Mouse (Mus musculus) thymus, adult 18-20 months (tissue): ENCODE data around the gene 1700020N01Rik.

ENCODE experiments used
- DNase-seq, 2 experiments: peaks; one replicate each; pipeline ENCODE4 v3.0.0; 2022; ENCODE audit warnings: mixed read lengths in 2 of 2

1700020N01Rik gene

GRCm38 (mm10) chr10:21592896-21593380 lies at the start of gene 1700020N01Rik:
Gene 1700020N01Rik (plus strand): TSS chr10:21593145.
- DNase-seq, result no peak

GRCm38 (mm10) chr10:21543576-21544278 lies 49.2 kb upstream of the 1700020N01Rik start:
- DNase-seq, result no peak

GRCm38 (mm10) chr10:21544721-21545120 lies 48.2 kb upstream of the 1700020N01Rik start:
- DNase-seq, result no peak

- DNase-seq, result no peak
These were observed 47.5 kb upstream of the 1700020N01Rik start for GRCm38 (mm10) chr10:21545446-21545845.

- DNase-seq, result no peak
These were observed 44.0 kb upstream of the 1700020N01Rik start for GRCm38 (mm10) chr10:21548871-21549505.

- no peak for DNase-seq
These were observed 39.8 kb upstream of the 1700020N01Rik start for GRCm38 (mm10) chr10:21552967-21553682.

- DNase-seq, result no peak
These were observed 39.3 kb upstream of the 1700020N01Rik start for GRCm38 (mm10) chr10:21553683-21554035.

GRCm38 (mm10) chr10:21554896-21555580 lies 37.9 kb upstream of the 1700020N01Rik start:
- DNase-seq, result no peak

GRCm38 (mm10) chr10:21559769-21560168 lies 33.2 kb upstream of the 1700020N01Rik start:
- no peak for DNase-seq

GRCm38 (mm10) chr10:21561181-21561580 lies 31.8 kb upstream of the 1700020N01Rik start:
- DNase-seq, result no peak

GRCm38 (mm10) chr10:21563446-21563845 lies 29.5 kb upstream of the 1700020N01Rik start:
- no peak for DNase-seq

GRCm38 (mm10) chr10:21564189-21564588 lies 28.8 kb upstream of the 1700020N01Rik start:
- no peak for DNase-seq

GRCm38 (mm10) chr10:21566074-21566473 lies 26.9 kb upstream of the 1700020N01Rik start:
- no peak for DNase-seq

GRCm38 (mm10) chr10:21571615-21572014 lies 21.3 kb upstream of the 1700020N01Rik start:
- no peak for DNase-seq

GRCm38 (mm10) chr10:21573713-21574112 lies 19.2 kb upstream of the 1700020N01Rik start:
- no peak for DNase-seq

GRCm38 (mm10) chr10:21575806-21576378 lies 17.1 kb upstream of the 1700020N01Rik start:
- no peak for DNase-seq

GRCm38 (mm10) chr10:21577798-21578197 lies 15.1 kb upstream of the 1700020N01Rik start:
- no peak for DNase-seq

GRCm38 (mm10) chr10:21581546-21581945 lies 11.4 kb upstream of the 1700020N01Rik start:
- no peak for DNase-seq

GRCm38 (mm10) chr10:21587041-21587440 lies 5.9 kb upstream of the 1700020N01Rik start:
- DNase-seq, result no peak

- DNase-seq, result no peak
These were observed 4.7 kb upstream of the 1700020N01Rik start for GRCm38 (mm10) chr10:21588007-21588852.

GRCm38 (mm10) chr10:21600931-21601330 lies 8.0 kb downstream of the 1700020N01Rik start:
- DNase-seq, result peak; percentile 30 to 44

GRCm38 (mm10) chr10:21604476-21604875 lies 11.5 kb downstream of the 1700020N01Rik start:
- DNase-seq, result no peak
